14 mouse cellular contexts compared by ENCODE assay signal in genomic region chr10:57317067-57317466, GRCm38 (mm10).
DNase-seq lines count a peak whose midpoint lies in the region; ATAC-seq and TF ChIP-seq lines count a peak whose summit lies in the region.
"Had no signal": no experiment of that assay in that cellular context is flagged by ENCODE, and none has a peak within 500 bp of the region (broad histone marks: within the 10 kb centered on the region; RNA-seq: fewer than 3 reads in every experiment).

No protein-coding gene starts in this region.

- no peak overlapping the region for H3K27ac ChIP-seq in hindbrain, postnatal 0 days
- no peak overlapping the region for H3K27ac ChIP-seq in hindbrain, embryonic 10.5 days
- H3K27ac ChIP-seq in midbrain, embryonic 16.5 days (ENCODE audit: low read length), result no peak overlapping the region
- no peak overlapping the region for H3K27ac ChIP-seq in midbrain, embryonic 15.5 days
- H3K27ac ChIP-seq: embryonic facial prominence, embryonic 12.5 days; liver, embryonic 12.5 days had no signal

- no peak overlapping the region for H3K4me3 ChIP-seq in hindbrain, postnatal 0 days (ENCODE audit: low read length)
- H3K4me3 ChIP-seq in hindbrain, embryonic 10.5 days, result no peak overlapping the region
- no peak overlapping the region for H3K4me3 ChIP-seq in midbrain, embryonic 16.5 days (ENCODE audit: low read depth, low read length)
- H3K4me3 ChIP-seq in midbrain, embryonic 15.5 days, result no peak overlapping the region
- H3K4me3 ChIP-seq: embryonic facial prominence, embryonic 12.5 days; liver, embryonic 12.5 days; myocyte had no signal

- H3K9me3 ChIP-seq in hindbrain, postnatal 0 days (ENCODE audit: low read length), result no peaks in the 10 kb centered on the region
- no peaks in the 10 kb centered on the region for H3K9me3 ChIP-seq in hindbrain, embryonic 10.5 days
- no peaks in the 10 kb centered on the region for H3K9me3 ChIP-seq in midbrain, embryonic 16.5 days (replicated peaks; ENCODE audit: control insufficient read depth, low read length, poor library complexity, severe bottlenecking)
- no peaks in the 10 kb centered on the region for H3K9me3 ChIP-seq in midbrain, embryonic 15.5 days
- H3K9me3 ChIP-seq: embryonic facial prominence, embryonic 12.5 days; liver, embryonic 12.5 days had no signal

- peak; percentile 1 to 7 for DNase-seq in adrenal gland, postnatal 36 days
- DNase-seq in adrenal gland, postnatal 25 days, result no peak
- DNase-seq in hindbrain, postnatal 0 days (ENCODE audit: low spot score), result peak; percentile 80
- no peak for DNase-seq in hindbrain, embryonic 10.5 days (ENCODE audit: low spot score)
- DNase-seq in spleen, postnatal 10 days (ENCODE audit: low spot score in 2 of 2), result no peak
- no peak for DNase-seq in ovary, postnatal 10 days (ENCODE audit: low spot score)
- DNase-seq: B cell, adult 2 months; gastrocnemius, postnatal 25 days; right cerebral cortex, postnatal 4 days had no signal

- no peaks in the 10 kb centered on the region for H3K4me1 ChIP-seq in hindbrain, postnatal 0 days (ENCODE audit: insufficient read depth, low read length)
- no peaks in the 10 kb centered on the region for H3K4me1 ChIP-seq in hindbrain, embryonic 10.5 days (replicated peaks)
- no peaks in the 10 kb centered on the region for H3K4me1 ChIP-seq in midbrain, embryonic 16.5 days (ENCODE audit: control insufficient read depth, insufficient read depth, low read length)
- H3K4me1 ChIP-seq in midbrain, embryonic 15.5 days, result no peaks in the 10 kb centered on the region
- H3K4me1 ChIP-seq: embryonic facial prominence, embryonic 12.5 days; liver, embryonic 12.5 days had no signal

- TF ChIP-seq CTCF in hindbrain, postnatal 0 days (IDR thresholded peaks at IDR 0.05; ENCODE audit: low read depth), result peak; percentile 73

- H3K4me2 ChIP-seq in hindbrain, postnatal 0 days (ENCODE audit: low read depth, low read length), result no peak overlapping the region
- H3K4me2 ChIP-seq in midbrain, embryonic 16.5 days (ENCODE audit: low read length), result no peak overlapping the region
- H3K4me2 ChIP-seq in midbrain, embryonic 15.5 days, result no peak overlapping the region
- H3K4me2 ChIP-seq: embryonic facial prominence, embryonic 12.5 days; liver, embryonic 12.5 days had no signal

- ATAC-seq in hindbrain, postnatal 0 days, result no peak
- 0 out of 2 replicates have a peak, but pooled peaks have one; percentile 51 for ATAC-seq in midbrain, embryonic 16.5 days
- no peak for ATAC-seq in midbrain, embryonic 15.5 days (replicated peaks)
- ATAC-seq: liver, embryonic 12.5 days had no signal

- no peaks in the 10 kb centered on the region for H3K36me3 ChIP-seq in hindbrain, postnatal 0 days (ENCODE audit: insufficient read depth, low read length)
- no peaks in the 10 kb centered on the region for H3K36me3 ChIP-seq in hindbrain, embryonic 10.5 days
- H3K36me3 ChIP-seq in midbrain, embryonic 16.5 days (ENCODE audit: control insufficient read depth, insufficient read depth, low read length), result no peaks in the 10 kb centered on the region
- no peaks in the 10 kb centered on the region for H3K36me3 ChIP-seq in midbrain, embryonic 15.5 days (replicated peaks)
- H3K36me3 ChIP-seq: embryonic facial prominence, embryonic 12.5 days; liver, embryonic 12.5 days had no signal

- H3K9ac ChIP-seq in hindbrain, postnatal 0 days (replicated peaks; ENCODE audit: low read length), result no peak overlapping the region
- no peak overlapping the region for H3K9ac ChIP-seq in midbrain, embryonic 16.5 days (ENCODE audit: low read depth, low read length)
- H3K9ac ChIP-seq in midbrain, embryonic 15.5 days, result no peak overlapping the region
- H3K9ac ChIP-seq: embryonic facial prominence, embryonic 12.5 days; liver, embryonic 12.5 days had no signal

- no peaks in the 10 kb centered on the region for H3K27me3 ChIP-seq in hindbrain, postnatal 0 days (ENCODE audit: insufficient read depth, low read length)
- no peaks in the 10 kb centered on the region for H3K27me3 ChIP-seq in hindbrain, embryonic 10.5 days (ENCODE audit: insufficient read depth, poor library complexity, severe bottlenecking)
- no peaks in the 10 kb centered on the region for H3K27me3 ChIP-seq in midbrain, embryonic 16.5 days (ENCODE audit: control insufficient read depth, insufficient read depth, low read depth, low read length)
- no peaks in the 10 kb centered on the region for H3K27me3 ChIP-seq in midbrain, embryonic 15.5 days (replicated peaks)
- H3K27me3 ChIP-seq: embryonic facial prominence, embryonic 12.5 days; liver, embryonic 12.5 days had no signal

Comparison
In these comparisons a context has a peak if more than half of its experiments do, and no peak if none do; other contexts are left out.
1. DNase-seq: peak in adrenal gland, postnatal 36 days (2 of 2) and hindbrain, postnatal 0 days (single experiment); none in adrenal gland, postnatal 25 days (single experiment), hindbrain, embryonic 10.5 days (single experiment), spleen, postnatal 10 days (0 of 2) and ovary, postnatal 10 days (single experiment).